Mouse (Mus musculus): ENCODE measurements around the gene Tecpr2. TPM values are rescaled to one million over a fixed set of nuclear protein-coding genes. Genes with fewer than 3 reads are reported as not detected.

The Tecpr2 gene
- 3.6 TPM for polyA plus RNA-seq (2017; shearing (Covaris generic))

GRCm38 (mm10) chr12:110889036-110890020 lies at the start of gene Tecpr2, which contains the start of gene Cinp:
Gene Tecpr2, plus strand, starts transcription at chr12:110889264.
Gene Cinp, minus strand, starts transcription at chr12:110889145.

GRCm38 (mm10) chr12:110840348-110841198 lies 48.5 kb upstream of the Tecpr2 start, which contains the start of gene Mok:
Gene Mok, minus strand, starts transcription at chr12:110840939.

GRCm38 (mm10) chr12:110850010-110850928 lies 38.8 kb upstream of the Tecpr2 start, which contains the start of gene Zfp839:
Gene Zfp839, plus strand, starts transcription at chr12:110850253.

GRCm38 (mm10) chr12:110978607-110979406 lies 89.7 kb downstream of the Tecpr2 start, which contains the start of gene Ankrd9:
Gene Ankrd9, minus strand, starts transcription at chr12:110979040.

Other genes starting within 250 kb of the Tecpr2 start
- gene 1700001K19Rik, start 206.6 kb upstream of the Tecpr2 start, polyA plus RNA-seq (2017; shearing (Covaris generic)): not detected
- 322 TPM for gene Hsp90aa1, start 186.5 kb upstream of the Tecpr2 start, polyA plus RNA-seq (2017; shearing (Covaris generic))
- 60.5 TPM for gene Wdr20, start 151.3 kb upstream of the Tecpr2 start, polyA plus RNA-seq (2017; shearing (Covaris generic))
- not detected for gene Mok, start 48.3 kb upstream of the Tecpr2 start, polyA plus RNA-seq (2017; shearing (Covaris generic))
- 2.1 TPM for gene Zfp839, start 39.0 kb upstream of the Tecpr2 start, polyA plus RNA-seq (2017; shearing (Covaris generic))
- 40.0 TPM for gene Cinp, start 119 bp upstream of the Tecpr2 start, polyA plus RNA-seq (2017; shearing (Covaris generic))
- 2.5 TPM for gene Ankrd9, start 89.8 kb downstream of the Tecpr2 start, polyA plus RNA-seq (2017; shearing (Covaris generic))
- 6.3 TPM for gene Rcor1, start 150.1 kb downstream of the Tecpr2 start, polyA plus RNA-seq (2017; shearing (Covaris generic))